Mouse (Mus musculus) lung, embryonic 15.5 days (tissue): ENCODE results near the gene Clic1. TPM values are rescaled to one million over a fixed set of nuclear protein-coding genes. Genes with fewer than 3 reads are reported as not detected.

ENCODE experiments used
- ATAC-seq: fragments of 200-750 bp; cut with Nextera tagmentation; 2 replicates; pipeline ENCODE4 v1.8.0; 2017; ENCODE audit warnings: moderate number of reproducible peaks, borderline replicate concordance; ENCODE audit not compliant: low FRiP score, low TSS enrichment; ENCODE audit errors: extremely low read depth
- H3K27ac ChIP-seq: fragments of 300-500 bp; sonication (generic); 2 replicates; pipeline ENCODE4 v1.5.1; 2015; ENCODE audit warnings: moderate library complexity, mild to moderate bottlenecking, inconsistent platforms
- H3K27me3 ChIP-seq: fragments of 300-500 bp; sonication (generic); 2 replicates; pipeline ENCODE4 v1.6.1; 2015; ENCODE audit warnings: inconsistent platforms
- H3K36me3 ChIP-seq: fragments of 300-500 bp; sonication (generic); 2 replicates; pipeline ENCODE4 v1.6.1; 2015; ENCODE audit warnings: inconsistent platforms
- H3K4me1 ChIP-seq: fragments of 300-500 bp; sonication (generic); 2 replicates; pipeline ENCODE4 v1.6.1; 2015; ENCODE audit warnings: inconsistent platforms
- H3K4me2 ChIP-seq: fragments of 300-500 bp; sonication (generic); 2 replicates; pipeline ENCODE4 v1.6.1; 2015; ENCODE audit warnings: inconsistent platforms, mild to moderate bottlenecking, moderate library complexity
- H3K4me3 ChIP-seq: fragments of 300-500 bp; sonication (generic); 2 replicates; pipeline ENCODE4 v1.5.1; 2015; ENCODE audit warnings: mild to moderate bottlenecking, inconsistent platforms
- H3K9ac ChIP-seq: fragments of 300-500 bp; sonication (generic); 2 replicates; pipeline ENCODE4 v1.6.1; 2015; ENCODE audit warnings: inconsistent platforms
- H3K9me3 ChIP-seq: fragments of 300-500 bp; sonication (generic); 2 replicates; pipeline ENCODE4 v1.6.1; 2016; ENCODE audit warnings: inconsistent platforms
- WGBS: fragments of 180-500 bp; shearing (Covaris S2); methylation state at CpG from one replicate; pipeline ENCODE4 v1.1.7; 2015; 5-methylcytosine and 5-hydroxymethylcytosine counted together
- polyA plus RNA-seq: library from polyadenylated mRNA; unstranded; fragments of >200 nt; fragmentation: Nextera tagmentation; extraction: Ambion mirVana; gene quantifications from 2 replicates; pipeline ENCODE4 v1.2.1, GENCODE M21; 2015

Clic1 gene
- polyA plus RNA-seq, 1 experiment from 2014 or later: 300 TPM

DNA sequence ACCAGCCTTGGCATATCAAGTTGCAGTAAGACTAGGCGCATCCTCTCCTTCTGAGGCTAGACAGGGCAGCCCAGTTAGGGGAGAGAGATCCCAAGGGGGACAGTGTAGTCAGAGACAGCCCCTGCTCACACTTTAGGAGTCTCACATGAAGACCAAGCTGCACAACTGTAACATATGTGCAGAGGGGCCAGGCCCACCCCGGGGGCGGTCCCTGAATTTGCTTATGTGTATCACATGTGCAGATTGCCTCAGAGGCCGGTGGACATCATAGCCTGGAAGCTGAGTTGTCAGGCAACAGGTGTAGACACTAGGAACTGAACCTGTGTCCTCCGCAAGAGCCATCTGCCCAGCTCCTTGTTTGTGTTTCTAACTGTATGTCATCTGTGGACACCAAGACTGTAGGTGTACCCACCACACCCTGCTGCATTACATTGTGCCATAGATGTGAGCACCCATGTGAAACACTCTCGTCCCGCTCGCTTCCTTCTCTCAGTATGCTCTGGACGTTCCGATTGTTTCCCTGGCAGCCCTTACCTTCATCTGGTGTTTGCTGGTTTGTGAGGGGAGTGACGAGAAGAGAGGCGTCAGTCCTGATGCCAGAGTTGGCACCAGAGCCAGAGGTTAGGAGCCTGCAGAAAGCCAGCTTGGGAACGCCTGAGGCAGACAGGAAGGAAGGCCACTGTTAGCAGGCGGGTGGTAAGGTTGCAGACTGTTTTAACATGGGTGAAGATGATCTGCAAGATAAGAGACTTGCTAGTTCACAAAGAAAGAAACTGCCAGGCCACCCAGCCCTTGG is 42.8 kb downstream of the Clic1 start:
- H3K9me3 ChIP-seq: no peaks in the 10 kb centered on the region
- peaks cover 53% of the 10 kb centered on the region for H3K36me3 ChIP-seq
- H3K4me3 ChIP-seq: no peak overlapping the region
- peaks cover 12% of the 10 kb centered on the region for H3K4me1 ChIP-seq
- H3K9ac ChIP-seq: no peak overlapping the region
- ATAC-seq: no peak
- H3K27me3 ChIP-seq: no peaks in the 10 kb centered on the region
- no peak overlapping the region for H3K4me2 ChIP-seq
- H3K27ac ChIP-seq: no peak overlapping the region
- 86% methylated on average over 14 of the region's 14 CpGs for WGBS

DNA sequence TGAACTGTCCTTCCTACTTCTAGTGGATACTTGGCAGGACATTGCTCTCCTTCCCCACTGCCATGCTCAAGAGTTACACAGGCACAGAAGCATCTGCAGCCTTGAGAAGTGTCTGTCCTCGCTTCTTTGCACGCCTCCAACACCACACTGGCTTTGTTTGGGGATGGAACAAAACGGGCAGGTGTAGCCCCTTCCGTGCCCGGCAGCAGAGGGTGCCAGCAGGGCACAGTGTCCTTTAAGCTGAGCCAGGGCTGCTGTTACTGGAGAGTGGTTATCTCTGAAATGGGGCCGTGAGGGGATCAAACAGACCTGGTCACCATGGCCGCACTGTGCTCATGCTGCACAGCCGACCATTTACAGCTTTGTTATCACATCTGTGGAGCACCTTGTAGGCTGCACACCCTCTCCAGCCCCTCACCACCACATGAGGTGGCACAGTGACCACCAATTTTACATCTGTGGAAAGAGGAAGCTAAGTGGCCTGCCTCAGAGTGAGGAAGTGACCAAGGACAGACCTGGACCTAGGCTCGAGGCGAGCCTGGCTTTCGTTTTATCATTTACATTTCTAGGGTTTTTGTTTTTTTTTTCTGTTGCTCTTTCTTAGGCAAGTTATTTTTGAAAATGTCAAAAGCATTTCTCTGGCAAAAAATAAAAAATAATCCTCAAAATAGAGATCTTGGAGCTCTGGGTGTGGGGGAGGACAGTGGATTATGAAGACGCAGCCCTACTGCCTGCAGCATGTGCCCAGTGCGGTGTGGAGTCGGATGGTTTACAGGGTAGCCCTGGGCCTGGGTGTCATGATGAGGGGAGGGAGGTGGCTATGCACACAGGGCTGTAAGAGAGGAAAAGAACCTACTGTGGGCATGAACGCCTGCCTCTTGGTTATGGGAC is 45.0 kb downstream of the Clic1 start:
- Histone ChIP-seq H3K27me3 (no peaks in the 10 kb centered on the region), H3K9ac (no peak overlapping the region), H3K4me3 (no peak overlapping the region), H3K9me3 (no peaks in the 10 kb centered on the region), H3K4me2 (no peak overlapping the region), H3K4me1 (peaks cover 12% of the 10 kb centered on the region), H3K36me3 (peaks cover 67% of the 10 kb centered on the region), H3K27ac (no peak overlapping the region)
- ATAC-seq: no peak
- 84% methylated on average over 15 of the region's 15 CpGs for WGBS

DNA sequence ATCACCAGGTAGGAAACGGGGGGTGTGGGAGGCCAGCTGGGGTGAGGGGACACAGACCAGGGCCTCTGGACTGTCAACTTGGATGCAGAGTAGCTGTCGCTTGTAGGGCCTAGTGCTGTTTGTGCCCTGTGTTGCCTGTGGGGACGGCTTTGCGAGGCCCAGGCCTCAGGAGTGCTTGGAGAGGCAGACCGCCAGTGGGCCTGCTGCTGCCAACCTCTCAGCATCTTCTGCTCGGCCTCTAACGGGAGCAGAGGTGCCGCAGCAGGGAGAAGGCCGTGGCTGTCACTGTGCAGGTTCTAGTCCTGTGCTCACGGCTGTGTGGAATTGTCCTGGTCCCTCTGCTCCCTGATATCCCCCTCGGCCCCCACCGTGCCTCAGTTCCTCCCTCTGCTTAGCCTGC is 46.8 kb downstream of the Clic1 start:
- H3K4me2 ChIP-seq: no peak overlapping the region
- 83% methylated on average over 12 of the region's 12 CpGs for whole genome bisulfite sequencing
- H3K27ac ChIP-seq: no peak overlapping the region
- H3K9ac ChIP-seq: no peak overlapping the region
- peaks cover 76% of the 10 kb centered on the region for H3K36me3 ChIP-seq
- H3K4me3 ChIP-seq: no peak overlapping the region
- H3K4me1 ChIP-seq: no peaks in the 10 kb centered on the region
- H3K27me3 ChIP-seq: no peaks in the 10 kb centered on the region
- no peaks in the 10 kb centered on the region for H3K9me3 ChIP-seq
- no peak for ATAC-seq

DNA sequence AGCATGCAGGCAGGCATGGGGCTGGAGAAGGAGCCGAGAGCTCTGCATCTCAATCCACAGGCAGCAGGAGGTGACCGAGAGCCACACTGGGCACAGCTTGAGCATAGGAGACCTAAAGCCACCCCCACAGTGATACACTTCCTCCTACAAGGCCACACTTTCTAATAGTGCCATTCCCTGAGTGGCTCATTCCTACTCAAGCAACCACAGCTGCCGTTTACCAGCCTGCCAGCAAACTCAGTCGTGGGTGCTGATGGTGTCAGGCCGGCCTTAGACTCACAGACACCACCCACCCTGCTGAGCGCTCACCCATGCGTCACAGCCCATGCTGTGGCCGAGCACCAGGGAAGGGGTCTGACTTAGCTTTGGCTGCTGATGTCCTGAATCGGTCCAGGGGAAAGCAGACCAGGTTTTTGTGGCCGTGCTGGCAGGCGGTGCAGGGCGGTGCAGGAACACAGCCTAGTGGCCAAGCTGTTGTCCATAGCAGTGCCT is 47.4 kb downstream of the Clic1 start:
- no peaks in the 10 kb centered on the region for H3K9me3 ChIP-seq
- H3K4me2 ChIP-seq: no peak overlapping the region
- H3K27me3 ChIP-seq: no peaks in the 10 kb centered on the region
- no peak for ATAC-seq
- peaks cover 77% of the 10 kb centered on the region for H3K36me3 ChIP-seq
- no peak overlapping the region for H3K9ac ChIP-seq
- no peak overlapping the region for H3K27ac ChIP-seq
- H3K4me1 ChIP-seq: no peaks in the 10 kb centered on the region
- H3K4me3 ChIP-seq: no peak overlapping the region
- WGBS: 88% methylated on average over 12 of the region's 12 CpGs

DNA sequence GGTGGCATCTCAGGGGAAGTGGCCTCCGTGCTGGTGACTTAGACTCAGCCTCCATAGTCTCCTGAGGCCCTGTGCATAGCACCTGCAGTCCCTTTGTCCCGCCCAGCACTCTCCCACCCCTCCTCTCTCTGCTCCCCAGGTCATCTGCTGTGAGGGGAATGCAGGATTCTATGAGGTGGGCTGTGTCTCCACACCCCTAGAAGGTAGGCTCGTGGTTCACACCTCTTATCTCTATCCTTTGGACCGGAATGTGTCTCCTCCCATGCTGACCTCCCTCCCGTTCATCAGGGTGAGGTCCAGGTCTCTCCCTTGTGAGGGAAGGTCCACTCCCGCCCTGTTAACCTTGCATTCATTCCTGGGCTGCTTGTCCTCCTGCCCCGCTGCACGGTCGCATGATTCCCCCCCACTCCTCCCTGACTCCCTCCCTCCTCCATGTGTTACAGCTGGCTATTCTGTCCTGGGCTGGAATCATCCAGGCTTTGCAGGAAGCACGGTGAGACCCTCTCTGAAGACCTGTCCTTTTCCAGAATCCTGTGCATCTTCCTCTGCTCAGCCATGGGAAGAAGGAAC is 50.5 kb downstream of the Clic1 start:
- no peak overlapping the region for H3K27ac ChIP-seq
- H3K4me1 ChIP-seq: no peaks in the 10 kb centered on the region
- no peaks in the 10 kb centered on the region for H3K27me3 ChIP-seq
- no peak overlapping the region for H3K4me2 ChIP-seq
- H3K4me3 ChIP-seq: no peak overlapping the region
- no peaks in the 10 kb centered on the region for H3K9me3 ChIP-seq
- H3K36me3 ChIP-seq: peaks cover 69% of the 10 kb centered on the region
- no peak overlapping the region for H3K9ac ChIP-seq
- ATAC-seq: no peak
- 58% methylated on average over 10 of the region's 10 CpGs for WGBS

DNA sequence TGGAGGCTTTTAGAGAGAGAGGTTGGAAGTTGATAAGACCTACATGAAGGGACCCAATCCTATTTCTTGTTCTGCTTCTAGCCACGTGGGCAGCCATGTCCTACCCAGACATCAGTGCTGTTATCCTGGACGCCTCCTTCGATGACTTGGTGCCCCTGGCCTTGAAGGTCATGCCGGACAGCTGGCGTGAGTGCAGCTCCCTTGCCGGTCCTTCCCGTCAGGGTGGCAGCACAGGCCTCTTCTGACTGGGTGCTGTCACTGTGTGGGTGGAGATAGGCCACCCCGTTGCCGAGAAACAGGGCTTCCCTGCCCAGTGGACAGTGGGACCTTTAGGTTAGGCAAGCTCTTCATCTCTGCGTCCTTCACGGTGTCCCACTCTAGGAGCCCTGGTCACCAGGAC is 51.4 kb downstream of the Clic1 start:
- no peaks in the 10 kb centered on the region for H3K9me3 ChIP-seq
- 85% methylated on average over 11 of the region's 11 CpGs for WGBS
- no peak overlapping the region for H3K4me2 ChIP-seq
- H3K27me3 ChIP-seq: no peaks in the 10 kb centered on the region
- no peak overlapping the region for H3K4me3 ChIP-seq
- no peak for ATAC-seq
- no peaks in the 10 kb centered on the region for H3K4me1 ChIP-seq
- no peak overlapping the region for H3K9ac ChIP-seq
- peaks cover 62% of the 10 kb centered on the region for H3K36me3 ChIP-seq
- H3K27ac ChIP-seq: no peak overlapping the region

DNA sequence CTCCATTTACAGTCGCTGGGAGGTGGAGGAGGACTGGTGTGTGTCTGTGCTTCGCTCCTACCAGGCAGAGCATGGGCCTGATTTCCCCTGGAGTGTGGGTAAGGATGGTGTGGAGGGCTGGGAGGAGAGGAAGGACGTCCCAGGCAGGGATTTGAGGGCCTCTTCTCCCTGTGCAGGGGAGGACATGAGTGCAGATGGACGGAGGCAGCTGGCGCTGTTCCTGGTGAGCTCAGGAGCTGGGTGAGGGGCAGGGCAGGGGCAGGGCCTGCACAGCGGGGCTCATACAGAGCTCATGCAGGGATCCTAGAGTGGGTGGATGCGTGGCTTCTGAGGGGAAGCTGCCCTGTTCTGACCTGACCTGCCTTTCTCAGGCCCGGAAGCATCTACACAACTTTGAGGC is 52.5 kb downstream of the Clic1 start:
- Histone ChIP-seq H3K9me3 (no peaks in the 10 kb centered on the region), H3K36me3 (peaks cover 51% of the 10 kb centered on the region), H3K9ac (no peak overlapping the region), H3K27ac (no peak overlapping the region), H3K27me3 (no peaks in the 10 kb centered on the region), H3K4me2 (no peak overlapping the region), H3K4me1 (no peaks in the 10 kb centered on the region), H3K4me3 (no peak overlapping the region)
- WGBS: 63% methylated on average over 8 of the region's 8 CpGs
- ATAC-seq: no peak

DNA sequence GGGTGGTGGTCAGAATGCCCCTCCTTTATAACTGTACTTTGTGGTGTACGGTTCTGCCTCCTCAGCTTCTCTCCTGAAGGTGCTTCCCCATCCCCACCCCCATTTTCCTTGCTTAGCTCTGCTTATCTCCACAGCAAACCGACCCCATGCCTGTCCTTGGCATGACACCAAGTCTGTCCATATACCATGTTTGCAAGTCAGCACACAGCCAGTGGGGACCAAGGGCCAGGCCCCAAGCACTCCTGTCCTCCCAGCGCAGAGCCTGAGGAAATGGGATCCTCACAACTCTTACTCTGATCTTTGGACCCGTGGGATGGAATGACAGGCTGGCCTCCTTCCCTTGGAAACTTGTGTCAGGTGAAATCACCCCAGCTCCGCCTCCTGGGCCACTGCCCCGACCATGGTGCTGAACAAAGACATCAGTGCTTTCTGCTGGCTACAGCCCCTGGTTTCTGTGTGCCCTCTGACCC is 53.5 kb downstream of the Clic1 start:
- Histone ChIP-seq H3K4me1 (no peaks in the 10 kb centered on the region), H3K27ac (no peak overlapping the region), H3K27me3 (no peaks in the 10 kb centered on the region), H3K9me3 (no peaks in the 10 kb centered on the region), H3K36me3 (peaks cover 43% of the 10 kb centered on the region), H3K9ac (no peak overlapping the region), H3K4me3 (no peak overlapping the region), H3K4me2 (no peak overlapping the region)
- WGBS: 52% methylated on average over 6 of the region's 6 CpGs
- no peak for ATAC-seq

DNA sequence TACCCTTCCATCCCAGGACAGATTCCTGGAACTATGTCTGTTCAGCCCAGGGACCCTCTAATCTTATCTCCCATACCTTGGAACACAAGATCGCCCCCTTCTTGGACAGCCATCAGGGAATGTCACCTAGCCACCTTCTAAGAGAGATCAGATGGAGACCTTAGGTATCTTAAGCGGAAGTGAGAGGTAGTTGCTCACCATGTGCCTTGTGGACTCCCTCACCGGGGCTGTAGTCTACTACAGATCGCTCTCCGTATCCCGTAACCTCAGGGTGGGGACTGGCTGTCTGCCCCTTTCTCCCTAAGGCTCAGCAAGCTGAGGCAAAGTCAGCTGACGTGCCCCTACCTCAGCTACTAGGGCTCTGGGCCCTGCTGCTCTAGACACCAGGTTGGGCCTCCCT is 54.3 kb downstream of the Clic1 start:
- no peak overlapping the region for H3K27ac ChIP-seq
- peaks cover 34% of the 10 kb centered on the region for H3K36me3 ChIP-seq
- H3K4me3 ChIP-seq: no peak overlapping the region
- no peaks in the 10 kb centered on the region for H3K27me3 ChIP-seq
- no peak for ATAC-seq
- 91% methylated on average over 7 of the region's 7 CpGs for WGBS
- no peak overlapping the region for H3K9ac ChIP-seq
- H3K4me1 ChIP-seq: no peaks in the 10 kb centered on the region
- no peak overlapping the region for H3K4me2 ChIP-seq
- no peaks in the 10 kb centered on the region for H3K9me3 ChIP-seq

DNA sequence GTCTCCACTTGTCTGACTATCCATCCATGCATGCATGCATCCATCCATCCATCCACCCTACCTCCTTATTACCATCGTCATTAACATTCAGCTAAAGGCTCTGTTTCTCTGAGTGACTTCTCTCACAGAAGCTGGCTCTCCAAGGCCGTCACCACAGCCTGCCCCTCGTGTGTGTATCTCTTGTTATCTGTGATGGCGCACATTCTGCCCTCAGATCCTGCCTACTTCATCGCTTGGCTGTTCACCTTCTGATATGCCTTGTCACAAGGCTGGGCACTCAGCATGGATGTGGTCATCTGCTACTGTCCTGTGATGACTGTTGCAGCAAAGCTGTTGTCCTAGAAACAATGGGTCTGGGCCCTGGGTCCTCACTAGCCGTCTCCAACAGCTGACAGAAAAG is 55.0 kb downstream of the Clic1 start:
- H3K9ac ChIP-seq: no peak overlapping the region

DNA sequence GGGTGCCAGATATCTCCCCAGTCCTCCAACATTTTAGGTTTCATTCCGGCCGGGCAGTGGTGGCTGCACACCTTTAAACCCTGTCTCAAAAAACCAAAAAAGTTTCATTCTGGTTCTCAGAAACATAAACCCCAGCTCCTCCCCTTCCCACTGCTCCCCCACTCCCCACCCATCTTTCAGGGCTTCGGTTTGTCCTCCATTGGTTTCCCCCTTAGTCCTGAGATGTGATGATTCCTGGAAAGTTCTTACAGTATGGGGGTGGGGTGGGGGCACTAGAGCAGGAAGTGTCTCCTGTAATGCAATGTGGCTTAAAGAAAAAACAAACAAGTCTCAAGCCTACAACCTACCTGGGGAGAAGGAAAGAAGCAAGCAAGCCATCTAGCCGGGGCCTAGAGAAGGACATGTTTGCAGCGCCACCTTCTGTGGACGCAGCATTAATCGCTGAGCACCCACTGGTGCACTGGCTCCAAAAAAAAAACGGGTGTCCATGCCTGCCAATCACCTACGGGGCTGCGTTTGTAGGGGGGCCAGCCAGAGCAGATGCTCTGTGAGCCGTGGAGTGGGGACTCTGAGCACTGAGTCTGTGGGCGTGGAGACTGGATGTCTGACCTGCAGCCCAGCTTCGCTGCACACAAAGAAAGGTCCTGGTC is 56.1 kb downstream of the Clic1 start:
- Histone ChIP-seq H3K4me1 (no peaks in the 10 kb centered on the region), H3K27me3 (no peaks in the 10 kb centered on the region), H3K4me3 (no peak overlapping the region), H3K4me2 (no peak overlapping the region), H3K9ac (no peak overlapping the region), H3K36me3 (peaks cover 29% of the 10 kb centered on the region), H3K27ac (no peak overlapping the region), H3K9me3 (no peaks in the 10 kb centered on the region)
- no peak for ATAC-seq
- WGBS: 25% methylated on average over 13 of the region's 13 CpGs

More for the DNA sequence above, 55.0 kb downstream of the Clic1 start:
- no peaks in the 10 kb centered on the region for H3K9me3 ChIP-seq
- H3K4me1 ChIP-seq: no peaks in the 10 kb centered on the region
- H3K36me3 ChIP-seq: peaks cover 33% of the 10 kb centered on the region
- 57% methylated on average over 6 of the region's 6 CpGs for whole genome bisulfite sequencing
- no peak for ATAC-seq
- H3K4me2 ChIP-seq: no peak overlapping the region
- H3K27me3 ChIP-seq: no peaks in the 10 kb centered on the region
- no peak overlapping the region for H3K27ac ChIP-seq
- H3K4me3 ChIP-seq: no peak overlapping the region
